Mouse (Mus musculus): ENCODE results near the gene Ninj2.
"Not testable (repeated sequence)": the region's sequence is repeated elsewhere in the genome, so short reads cannot be mapped to it uniquely, and the experiment has no call there.

Ninj2 gene

DNA sequence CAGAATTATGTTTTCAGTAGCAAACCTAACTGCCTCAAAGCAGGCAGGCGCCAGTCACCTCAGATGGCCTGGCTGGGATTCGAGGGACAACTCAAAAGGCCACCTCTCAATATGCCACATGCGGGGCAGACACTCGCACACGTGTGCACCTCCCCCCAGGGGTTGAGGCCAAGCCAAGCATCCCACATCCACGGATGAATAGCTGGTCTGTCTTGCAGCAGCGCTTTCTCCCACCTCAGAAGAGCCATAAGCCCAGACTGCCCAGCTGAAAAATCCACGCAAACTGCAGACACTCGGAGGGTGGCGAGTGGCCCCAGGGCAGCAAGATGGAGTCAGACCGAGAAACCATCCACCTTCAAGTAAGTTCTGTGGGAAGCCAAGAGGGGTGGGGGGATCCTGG lies at the start of gene Ninj2:
Gene Ninj2 (plus strand): TSS at position 251 of the 400 bp plus-strand sequence.
- DNase-seq = no peak

DNA sequence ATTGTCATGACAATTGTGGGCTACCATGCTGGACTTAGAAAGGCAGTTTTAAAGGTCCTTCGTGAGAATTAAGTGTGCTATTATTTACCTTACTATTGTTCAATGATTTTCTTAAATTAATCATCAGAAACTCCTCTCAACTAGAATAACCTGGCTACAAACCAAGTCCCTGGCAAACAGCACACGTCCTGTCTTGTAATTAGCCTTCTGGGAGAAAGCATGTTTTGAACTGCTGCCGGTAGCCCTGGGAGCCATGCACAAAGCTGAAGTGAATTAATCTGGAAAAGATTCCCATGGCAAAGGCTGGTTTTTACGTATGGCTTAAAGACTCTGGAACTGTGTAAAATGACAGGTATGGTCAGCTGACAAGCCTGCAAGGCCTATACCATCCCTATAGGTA lies 47.7 kb upstream of the Ninj2 start:
- DNase-seq = no peak

GRCm38 (mm10) chr6:120047705-120048292 lies 45.4 kb upstream of the Ninj2 start:
- no peak for DNase-seq

GRCm38 (mm10) chr6:120054412-120054811 lies 38.7 kb upstream of the Ninj2 start:
- no peak for DNase-seq

- DNase-seq = no peak
Measured at GRCm38 (mm10) chr6:120055666-120056540, 37.2 kb upstream of the Ninj2 start.

DNA sequence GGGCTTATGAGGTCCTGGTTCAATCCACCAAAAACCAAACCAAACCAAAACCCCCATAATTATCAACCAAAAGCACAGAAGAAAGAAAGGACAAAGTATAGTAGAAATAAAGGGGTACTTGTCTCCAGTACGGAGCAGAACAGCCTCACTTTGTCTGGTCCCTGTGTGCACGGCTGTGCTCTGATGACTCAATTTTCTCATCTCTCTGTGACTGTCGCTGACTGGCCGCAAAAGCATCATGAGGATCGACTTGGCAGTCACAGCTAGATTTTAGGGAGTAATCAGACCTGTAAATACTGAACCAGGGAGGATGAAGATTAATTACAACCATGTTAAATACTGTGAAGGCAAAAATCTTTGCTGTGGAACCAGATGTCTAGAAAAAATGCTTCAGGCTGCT lies 30.2 kb upstream of the Ninj2 start:
- no peak for DNase-seq

DNA sequence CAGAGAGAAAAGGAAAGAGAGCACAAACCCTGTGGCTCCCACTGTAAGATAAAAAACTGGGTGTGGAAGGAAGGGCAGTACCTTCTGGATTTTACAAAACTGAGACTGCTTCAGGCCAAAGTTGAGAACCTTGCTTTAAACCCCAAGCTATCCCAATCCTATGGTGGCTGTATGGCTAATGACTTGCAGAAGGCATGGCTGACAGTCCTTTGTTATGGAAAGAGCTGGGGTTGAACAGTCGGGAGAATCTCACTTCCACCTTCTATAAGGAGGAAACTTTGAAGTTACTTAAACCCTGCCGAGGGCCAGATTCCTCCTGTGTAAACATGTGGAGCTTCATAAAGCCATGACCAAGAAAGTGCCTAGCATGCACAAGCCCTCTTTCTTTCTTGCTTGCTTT lies 28.5 kb upstream of the Ninj2 start:
- no peak for DNase-seq

DNA sequence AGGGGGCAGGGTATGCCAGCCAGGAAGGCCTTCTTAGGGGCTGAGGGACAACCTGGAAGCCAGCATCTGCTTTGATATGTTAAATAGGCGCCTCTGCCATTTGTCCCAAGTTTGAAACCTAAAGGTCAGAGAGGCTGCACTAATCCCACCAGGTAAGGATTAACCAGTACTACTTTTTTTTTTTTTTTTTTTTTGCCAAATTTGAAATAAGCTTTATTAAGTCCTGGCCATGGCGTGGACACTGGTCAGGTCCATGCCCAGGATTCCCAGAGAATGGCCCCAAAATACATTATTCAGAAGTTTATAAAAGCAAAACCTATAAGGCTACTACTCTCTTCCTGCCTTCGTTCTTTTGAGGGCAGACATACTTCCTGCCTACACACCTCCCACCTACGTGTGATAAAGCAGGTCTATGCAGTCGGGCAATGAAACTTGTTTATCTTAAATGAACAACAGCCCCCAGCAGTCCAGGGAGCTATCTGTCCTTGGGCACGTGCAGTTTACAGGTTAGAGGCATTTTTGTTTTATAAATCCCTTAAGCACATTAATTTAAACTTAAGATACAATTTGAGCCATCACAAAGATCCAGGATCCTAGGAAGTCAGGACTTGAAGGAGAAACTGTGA lies 27.5 kb upstream of the Ninj2 start:
- no peak for DNase-seq

GRCm38 (mm10) chr6:120069546-120069945 lies 23.6 kb upstream of the Ninj2 start:
- no peak for DNase-seq

DNA sequence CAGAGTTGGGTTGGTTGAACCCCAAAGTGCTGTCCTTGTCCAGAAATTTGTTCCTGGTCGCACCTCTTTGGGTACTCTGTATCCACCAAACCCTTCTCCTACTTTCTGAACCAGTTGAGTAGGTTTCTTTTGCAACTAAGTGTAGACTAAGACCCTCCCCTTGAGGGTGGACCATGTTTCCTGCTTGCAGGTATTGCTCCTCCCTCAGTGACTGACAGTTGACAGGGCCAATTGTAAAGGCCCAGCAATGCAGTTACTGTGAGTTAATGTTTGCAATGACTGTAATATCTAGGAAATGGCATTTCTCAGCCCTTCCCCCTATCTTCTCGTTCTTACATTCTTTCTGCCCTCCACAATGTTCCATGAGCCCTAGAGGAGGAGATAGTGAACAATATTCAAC lies 20.5 kb upstream of the Ninj2 start:
- DNase-seq = no peak

DNA sequence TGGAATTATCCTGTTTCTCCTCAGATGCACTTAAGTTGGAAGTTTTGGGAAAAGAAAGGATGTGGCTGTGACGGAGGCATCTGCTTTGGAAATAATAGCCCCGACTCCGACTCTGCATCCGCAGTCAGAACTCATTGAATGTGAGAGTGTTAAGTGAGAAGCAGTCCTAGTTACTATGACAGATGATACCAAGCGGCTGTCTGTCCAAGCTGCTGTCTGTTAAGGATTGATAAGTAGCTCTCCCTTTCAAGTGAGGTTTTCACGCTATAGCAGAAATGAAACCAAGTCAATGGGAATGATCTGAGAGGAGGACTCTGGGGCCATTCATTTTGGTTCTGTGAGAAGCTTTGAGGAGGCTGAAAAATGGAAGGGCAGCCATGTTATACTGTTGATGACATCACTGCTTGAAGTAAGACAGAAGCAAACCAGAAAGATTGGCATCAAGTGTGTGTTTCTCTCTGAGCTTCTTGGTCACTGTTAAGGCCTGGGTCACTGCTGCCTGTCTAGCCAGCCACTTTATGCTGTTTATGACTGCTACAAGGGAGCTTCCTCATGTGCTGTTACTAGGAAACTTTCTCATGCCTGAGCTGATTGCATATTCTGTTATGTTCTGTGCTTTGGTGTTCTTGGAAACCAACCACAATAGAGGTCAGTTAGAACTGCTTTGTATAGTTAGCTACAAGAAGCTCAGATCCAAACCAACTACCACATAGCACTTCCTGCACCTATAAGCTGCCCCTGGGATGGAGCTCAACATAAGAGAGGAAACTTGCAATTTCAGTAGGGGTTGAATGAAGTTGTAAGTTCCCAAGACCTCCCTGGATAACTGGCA lies 16.3 kb upstream of the Ninj2 start:
- no peak for DNase-seq

GRCm38 (mm10) chr6:120079547-120079946 lies 13.6 kb upstream of the Ninj2 start:
- DNase-seq = no peak

DNA sequence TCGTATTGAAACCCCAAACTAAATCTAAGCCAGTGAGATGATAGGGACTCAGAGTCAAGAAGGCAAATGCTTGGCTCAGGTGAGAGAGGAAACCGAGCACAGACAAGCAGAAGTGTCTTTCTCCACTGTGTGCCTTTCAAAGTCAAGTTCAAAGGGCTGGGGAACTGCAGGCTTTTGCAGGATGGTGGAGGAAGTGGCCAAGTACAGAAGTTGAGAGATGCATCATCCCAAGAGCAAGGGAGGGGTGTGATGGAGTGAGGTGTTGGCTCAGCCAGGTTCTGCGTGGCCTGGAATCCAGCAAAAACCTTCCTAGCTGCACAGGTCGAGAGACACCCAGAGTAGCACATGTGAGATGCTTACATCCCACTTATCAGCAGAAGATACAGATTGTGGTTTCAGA lies 11.6 kb upstream of the Ninj2 start:
- DNase-seq = no peak

GRCm38 (mm10) chr6:120082251-120082950 lies 10.7 kb upstream of the Ninj2 start:
- DNase-seq = no peak

DNA sequence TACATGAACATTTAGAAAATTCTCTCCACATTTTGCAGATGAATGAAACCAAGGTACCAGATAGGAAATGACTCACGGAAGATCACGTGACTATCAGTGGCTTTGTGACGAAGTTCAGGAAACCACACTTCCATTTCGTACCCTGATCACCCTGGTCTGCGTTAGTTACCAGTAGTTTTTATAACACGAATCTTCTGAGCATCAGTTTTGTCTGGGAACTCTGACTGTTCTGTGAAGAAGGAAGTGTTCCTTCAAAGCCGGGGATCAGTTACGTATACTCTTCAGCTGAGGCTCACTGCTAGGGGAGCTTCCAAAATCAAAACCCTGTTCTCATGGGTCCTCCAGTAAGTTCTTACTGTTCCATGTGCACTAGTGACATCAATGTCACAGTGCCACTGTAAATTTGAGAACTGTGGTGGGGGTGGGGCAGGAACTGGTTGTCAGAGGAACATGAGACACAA lies 10.2 kb upstream of the Ninj2 start:
- DNase-seq = no peak

DNA sequence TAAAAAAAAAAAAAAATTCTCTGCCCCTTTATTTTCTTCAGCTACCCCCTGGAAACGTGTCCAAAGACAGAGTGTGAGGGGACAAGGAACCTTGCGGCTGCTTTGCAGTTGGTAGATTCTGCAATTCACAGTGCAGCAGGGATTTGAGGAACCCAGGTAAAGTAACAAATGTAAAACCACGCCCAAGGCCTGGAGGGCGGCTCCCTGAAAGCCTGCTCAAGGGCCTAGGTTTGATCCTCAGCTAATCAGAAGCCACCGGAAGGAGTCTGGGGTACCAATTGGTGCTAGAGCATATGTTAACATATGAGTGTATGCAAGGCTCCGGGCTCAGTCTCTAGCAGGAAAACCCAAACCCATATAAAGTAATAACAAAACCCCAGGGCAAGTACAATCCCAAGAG lies 9.7 kb upstream of the Ninj2 start:
- no peak for DNase-seq

DNA sequence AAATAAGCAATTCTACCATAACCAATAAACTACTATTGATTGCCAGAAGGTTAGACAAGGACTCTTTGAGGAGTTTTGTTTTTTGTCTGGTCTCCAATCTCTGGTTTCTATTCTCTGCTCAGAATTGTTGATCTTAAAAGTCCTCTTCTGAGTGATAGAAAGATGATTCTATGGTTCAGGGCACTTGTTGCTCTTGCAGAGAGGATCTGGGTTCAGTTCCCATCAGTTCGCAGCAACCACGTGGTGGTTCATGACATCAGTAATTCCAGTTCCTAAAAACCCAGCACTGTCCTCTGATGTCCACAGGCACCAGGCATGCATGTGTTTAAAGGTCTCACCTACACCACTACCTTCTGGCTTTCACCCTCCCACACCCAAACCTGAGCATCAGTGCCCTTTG lies 8.2 kb upstream of the Ninj2 start:
- DNase-seq = no peak

- DNase-seq = no peak
Measured at GRCm38 (mm10) chr6:120085832-120086231, 7.3 kb upstream of the Ninj2 start.

DNA sequence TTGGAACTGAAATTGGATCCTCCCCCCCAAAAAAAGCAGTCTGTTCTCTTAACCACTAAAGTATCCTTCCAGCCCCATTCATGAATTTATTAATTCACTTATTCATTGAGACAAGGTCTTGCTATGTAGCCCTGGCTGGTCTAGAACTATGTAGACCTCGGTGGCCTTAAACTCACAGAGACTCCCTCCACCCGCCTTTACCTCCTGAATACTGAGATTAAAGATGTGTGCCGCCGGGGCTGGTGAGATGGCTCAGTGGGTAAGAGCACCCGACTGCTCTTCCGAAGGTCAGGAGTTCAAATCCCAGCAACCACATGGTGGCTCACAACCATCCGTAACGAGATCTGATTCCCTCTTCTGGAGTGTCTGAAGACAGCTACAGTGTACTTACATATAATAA lies 6.1 kb upstream of the Ninj2 start:
- not testable (repeated sequence) for DNase-seq

DNA sequence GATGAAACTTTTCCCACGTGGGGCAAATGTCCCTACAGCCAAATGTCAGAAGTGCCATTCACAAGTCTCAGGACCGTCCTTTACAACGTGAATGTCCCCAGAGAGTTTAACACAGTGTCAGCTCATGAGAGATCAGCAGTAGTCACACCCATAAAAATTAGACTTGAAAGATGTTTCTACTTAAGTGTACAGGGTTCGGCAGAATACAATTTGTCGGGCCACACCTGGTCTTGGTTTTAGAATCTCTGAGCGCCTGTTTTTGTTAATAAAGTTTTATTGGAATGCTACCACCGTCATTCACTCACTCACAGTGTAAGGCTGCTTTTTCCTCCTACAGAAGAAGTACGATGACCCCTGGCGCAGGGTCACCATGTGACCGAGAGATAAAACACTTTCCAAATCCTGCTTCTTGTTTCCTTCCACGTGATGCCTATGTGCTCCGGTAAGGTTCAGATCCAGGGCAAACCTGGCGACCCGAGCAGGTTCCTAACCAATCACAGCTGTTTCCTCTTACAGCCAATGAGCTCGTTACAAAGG lies 2.4 kb upstream of the Ninj2 start:
- DNase-seq = peak; percentile 56

- DNase-seq = no peak
Measured at GRCm38 (mm10) chr6:120091956-120092355, 1.2 kb upstream of the Ninj2 start.

Data from embryo, embryonic 11 days (tissue).